Mouse (Mus musculus): ENCODE measurements at regions not wholly inside any gene's neighbourhood (a gene's known extent, or its start where the extent isn't known, plus 50 kb on each side); places are given as distances from the start of the nearest gene placed in this dataset.
A peak's percentile ranks its signal among the peaks of the same experiment; 100 is the strongest.

DNA sequence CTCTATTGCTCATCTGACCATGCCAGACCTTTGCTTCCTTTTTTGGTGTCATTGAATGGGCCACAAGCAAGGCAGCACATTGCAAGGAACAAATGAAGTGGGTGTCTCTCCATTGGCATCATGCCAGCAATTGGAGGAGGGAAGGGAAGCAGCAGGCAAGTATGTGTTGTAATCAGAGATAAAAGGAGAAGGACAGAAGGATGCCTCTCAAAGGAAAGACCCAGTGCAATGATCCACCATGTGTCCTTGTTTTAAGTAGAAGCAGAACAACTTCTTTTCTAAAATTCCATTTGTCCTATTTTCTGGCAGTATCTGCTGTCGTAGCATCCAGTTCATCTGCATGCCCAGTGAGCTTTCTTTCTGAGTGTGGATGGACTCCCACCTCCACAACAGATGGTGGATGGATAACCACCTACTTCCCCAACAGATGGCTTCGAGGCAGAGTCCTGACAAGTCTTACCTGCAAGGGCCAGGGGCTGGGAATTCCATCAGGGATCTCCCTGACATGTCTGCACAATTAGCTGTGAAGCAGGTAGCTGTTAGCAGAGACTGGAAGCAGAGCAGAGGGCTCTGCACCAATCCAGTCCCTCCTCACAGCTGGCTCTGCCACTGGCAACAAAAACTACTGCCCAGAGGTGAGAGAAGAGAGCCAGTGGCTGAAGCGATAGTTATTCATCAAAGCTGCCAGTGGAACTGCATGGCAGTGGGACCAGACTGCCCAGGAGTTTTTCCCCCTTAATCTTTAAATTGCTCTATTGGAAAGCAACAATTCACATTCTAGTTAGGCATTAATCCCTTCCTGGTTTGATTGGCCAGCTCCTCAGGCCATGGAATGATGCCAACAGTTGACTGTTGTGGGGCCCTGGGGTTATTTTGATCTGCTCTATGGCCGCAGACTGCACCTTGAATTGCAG, 113.8 kb downstream of the Enkur start:
- peaks cover 9% of the 10 kb centered on the region for H3K4me1 ChIP-seq (ENCODE audit: control insufficient read depth, insufficient read depth, low read length)
- H3K36me3 ChIP-seq (ENCODE audit: control insufficient read depth, insufficient read depth, low read length), result no peaks in the 10 kb centered on the region
- H3K27ac ChIP-seq (ENCODE audit: insufficient read depth, low read depth, low read length), result no peak overlapping the region
- no peaks in the 10 kb centered on the region for H3K27me3 ChIP-seq (replicated peaks; ENCODE audit: control insufficient read depth, insufficient read depth, low read length)
- 47% methylated on average over 4 of the region's 4 CpGs for WGBS
- DNase-seq, result peak; percentile 67
- no peak for TF ChIP-seq CTCF (conservative IDR thresholded peaks at IDR 0.05; ENCODE audit: insufficient read depth, insufficient read length, low read depth, low read length)
- no peak overlapping the region for H3K4me3 ChIP-seq (ENCODE audit: insufficient read depth, low read depth, low read length)

DNA sequence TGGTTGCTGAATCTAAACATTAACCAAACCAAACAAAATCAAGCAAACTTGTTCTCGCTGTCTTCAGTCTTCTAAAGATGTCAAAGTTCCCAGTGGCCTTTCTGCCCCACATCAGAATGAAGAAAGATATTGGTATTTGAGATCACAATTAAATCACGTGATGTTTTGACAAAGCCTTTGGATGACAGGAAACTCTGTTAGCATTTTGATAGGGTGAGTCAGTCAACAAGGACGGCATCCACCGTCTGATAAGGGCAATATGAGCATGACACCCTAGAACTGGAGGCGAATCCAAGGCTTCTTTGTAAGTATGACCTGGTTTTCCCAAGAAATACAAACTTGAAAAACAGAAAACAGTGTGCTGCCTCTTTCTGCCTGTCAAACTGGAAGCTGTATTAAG, 116.8 kb upstream of the Arhgap21 start:
- no peaks in the 10 kb centered on the region for H3K4me1 ChIP-seq (ENCODE audit: control insufficient read depth, insufficient read depth, low read length)
- H3K27me3 ChIP-seq (replicated peaks; ENCODE audit: control insufficient read depth, insufficient read depth, low read length), result no peaks in the 10 kb centered on the region
- H3K36me3 ChIP-seq (ENCODE audit: control insufficient read depth, insufficient read depth, low read length), result no peaks in the 10 kb centered on the region
- 71% methylated on average over 5 of the region's 5 CpGs for WGBS
- H3K4me3 ChIP-seq (ENCODE audit: insufficient read depth, low read depth, low read length), result no peak overlapping the region
- H3K27ac ChIP-seq (ENCODE audit: insufficient read depth, low read depth, low read length), result no peak overlapping the region
- DNase-seq, result no peak
- TF ChIP-seq CTCF (conservative IDR thresholded peaks at IDR 0.05; ENCODE audit: insufficient read depth, insufficient read length, low read depth, low read length), result no peak
- no peak for TF ChIP-seq POLR2A (IDR thresholded peaks at IDR 0.05; ENCODE audit: low read depth, low read length)

DNA sequence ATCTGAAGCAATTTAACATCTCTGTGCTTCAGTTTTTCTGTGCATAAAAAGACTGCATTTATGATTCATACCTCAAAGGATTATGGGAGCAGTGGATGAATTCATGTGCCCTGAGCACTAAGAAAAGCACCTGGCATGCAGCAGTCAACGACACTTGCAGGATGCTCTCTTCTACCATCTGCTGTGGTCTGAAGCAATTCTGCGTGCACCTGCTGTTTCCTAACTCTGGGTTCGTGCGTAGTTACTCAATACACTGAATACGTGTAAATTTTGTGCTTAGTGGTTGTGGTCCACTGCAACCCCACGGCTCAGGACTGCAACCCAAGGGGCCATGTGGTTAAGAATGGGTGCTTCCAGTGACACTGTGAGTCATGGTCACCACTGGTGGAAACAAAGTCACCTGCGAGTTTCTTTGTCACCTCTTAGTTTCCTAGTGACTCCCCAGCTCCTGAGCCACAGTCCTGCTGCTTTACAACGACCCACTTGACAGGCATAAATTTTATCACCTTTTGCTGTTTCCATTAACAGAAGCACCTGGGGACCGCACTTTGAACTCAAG, 98.7 kb upstream of the Arhgap21 start:
- H3K4me3 ChIP-seq (ENCODE audit: insufficient read depth, low read depth, low read length), result no peak overlapping the region
- H3K27ac ChIP-seq (ENCODE audit: insufficient read depth, low read depth, low read length), result no peak overlapping the region
- H3K4me1 ChIP-seq (ENCODE audit: control insufficient read depth, insufficient read depth, low read length), result no peaks in the 10 kb centered on the region
- no peaks in the 10 kb centered on the region for H3K36me3 ChIP-seq (ENCODE audit: control insufficient read depth, insufficient read depth, low read length)
- TF ChIP-seq CTCF (conservative IDR thresholded peaks at IDR 0.05; ENCODE audit: insufficient read depth, insufficient read length, low read depth, low read length), result no peak
- no peak for TF ChIP-seq POLR2A (IDR thresholded peaks at IDR 0.05; ENCODE audit: low read depth, low read length)
- no peak for DNase-seq
- 80% methylated on average over 9 of the region's 9 CpGs for WGBS
- H3K27me3 ChIP-seq (replicated peaks; ENCODE audit: control insufficient read depth, insufficient read depth, low read length), result no peaks in the 10 kb centered on the region

DNA sequence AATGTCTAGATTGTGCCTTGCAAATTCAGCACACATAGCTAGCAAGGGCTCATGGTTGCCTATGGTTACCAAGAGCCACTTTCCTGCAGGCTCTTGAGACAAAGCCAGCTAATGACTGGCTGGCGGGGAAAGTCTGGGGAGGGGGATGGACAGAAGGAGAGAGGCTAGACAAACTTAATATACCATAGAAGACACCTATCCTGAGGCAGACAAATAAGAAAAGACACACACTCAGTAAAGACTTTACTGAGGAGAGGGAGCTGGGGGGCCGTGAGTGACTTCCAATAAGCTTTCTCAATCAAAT, 91.6 kb upstream of the Arhgap21 start:
- H3K4me1 ChIP-seq (ENCODE audit: control insufficient read depth, insufficient read depth, low read length), result no peaks in the 10 kb centered on the region
- no peak overlapping the region for H3K27ac ChIP-seq (ENCODE audit: insufficient read depth, low read depth, low read length)
- no peak for TF ChIP-seq CTCF (conservative IDR thresholded peaks at IDR 0.05; ENCODE audit: insufficient read depth, insufficient read length, low read depth, low read length)
- WGBS, result 86% methylated on average over 2 of the region's 2 CpGs
- no peak for DNase-seq
- no peaks in the 10 kb centered on the region for H3K36me3 ChIP-seq (ENCODE audit: control insufficient read depth, insufficient read depth, low read length)
- H3K27me3 ChIP-seq (replicated peaks; ENCODE audit: control insufficient read depth, insufficient read depth, low read length), result no peaks in the 10 kb centered on the region
- H3K4me3 ChIP-seq (ENCODE audit: insufficient read depth, low read depth, low read length), result no peak overlapping the region

DNA sequence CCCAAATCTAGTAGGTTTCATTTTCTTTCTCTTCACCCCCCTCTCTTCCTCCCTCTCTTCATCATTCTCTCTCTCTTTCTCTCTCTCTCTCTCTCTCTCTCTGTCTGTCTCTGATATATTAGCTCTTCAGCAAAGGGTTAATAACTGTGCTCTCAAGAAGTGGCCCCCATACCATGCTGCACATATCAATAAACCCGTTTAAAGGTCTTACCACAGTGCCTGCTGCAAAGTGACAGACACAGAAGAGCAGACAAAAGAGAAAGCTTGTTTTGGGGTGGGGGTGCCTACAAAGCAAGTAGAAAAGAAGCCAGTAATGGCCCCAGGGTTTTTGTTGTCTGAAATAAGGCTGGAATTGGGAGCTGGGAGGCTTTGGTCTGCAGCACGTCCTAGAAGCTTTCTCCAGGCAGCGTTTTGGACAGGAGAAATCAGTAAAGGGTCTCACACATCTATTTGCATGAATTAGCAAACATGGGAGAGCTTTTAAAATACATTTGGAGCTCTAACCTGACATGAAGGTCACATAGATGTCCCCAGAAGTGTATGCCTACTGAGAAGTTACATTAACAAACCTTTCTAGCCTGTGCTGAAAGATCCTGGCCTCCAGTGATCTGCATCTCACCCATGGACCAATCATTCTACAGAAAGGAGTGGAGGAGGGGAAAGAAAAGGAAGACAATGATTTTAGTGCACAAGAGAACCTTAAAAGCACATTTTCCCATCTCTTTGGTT, 91.1 kb upstream of the Arhgap21 start:
- Histone ChIP-seq H3K4me1 (ENCODE audit: control insufficient read depth, insufficient read depth, low read length) (no peaks in the 10 kb centered on the region), H3K36me3 (ENCODE audit: control insufficient read depth, insufficient read depth, low read length) (no peaks in the 10 kb centered on the region), H3K27ac (ENCODE audit: insufficient read depth, low read depth, low read length) (no peak overlapping the region), H3K4me3 (ENCODE audit: insufficient read depth, low read depth, low read length) (no peak overlapping the region), H3K27me3 (replicated peaks; ENCODE audit: control insufficient read depth, insufficient read depth, low read length) (no peaks in the 10 kb centered on the region)
- no peak for DNase-seq
- TF ChIP-seq CTCF (conservative IDR thresholded peaks at IDR 0.05; ENCODE audit: insufficient read depth, insufficient read length, low read depth, low read length), result no peak
- TF ChIP-seq POLR2A (IDR thresholded peaks at IDR 0.05; ENCODE audit: low read depth, low read length), result no peak
- 55% methylated on average over 3 of the region's 3 CpGs for WGBS

DNA sequence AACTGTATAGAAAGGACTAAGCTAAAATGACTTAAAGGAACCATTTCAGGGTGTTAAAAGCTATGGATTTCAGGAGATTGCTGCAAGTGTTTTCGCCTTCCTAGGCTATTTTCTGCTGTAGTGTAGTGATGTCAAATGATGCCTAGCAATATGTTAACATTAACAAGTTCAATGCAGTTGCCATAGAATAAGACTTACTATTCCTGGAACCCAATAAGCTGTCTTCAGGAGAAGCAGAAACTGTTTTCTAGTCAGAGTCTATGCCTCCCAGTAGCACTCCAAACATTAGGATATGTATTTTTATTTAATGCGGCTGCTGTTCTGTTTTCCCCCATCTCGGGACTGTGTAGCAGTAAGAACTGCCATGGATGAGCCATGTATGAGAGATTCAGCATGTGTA, 90.3 kb upstream of the Arhgap21 start:
- no peak overlapping the region for H3K27ac ChIP-seq (ENCODE audit: insufficient read depth, low read depth, low read length)
- WGBS, result 90% methylated on average over 3 of the region's 3 CpGs
- no peak overlapping the region for H3K4me3 ChIP-seq (ENCODE audit: insufficient read depth, low read depth, low read length)
- no peak for DNase-seq
- no peaks in the 10 kb centered on the region for H3K4me1 ChIP-seq (ENCODE audit: control insufficient read depth, insufficient read depth, low read length)
- TF ChIP-seq POLR2A (IDR thresholded peaks at IDR 0.05; ENCODE audit: low read depth, low read length) (no peak), CTCF (conservative IDR thresholded peaks at IDR 0.05; ENCODE audit: insufficient read depth, insufficient read length, low read depth, low read length) (no peak)
- no peaks in the 10 kb centered on the region for H3K36me3 ChIP-seq (ENCODE audit: control insufficient read depth, insufficient read depth, low read length)
- H3K27me3 ChIP-seq (replicated peaks; ENCODE audit: control insufficient read depth, insufficient read depth, low read length), result no peaks in the 10 kb centered on the region

All from kidney, adult 2 months (tissue).